Mouse (Mus musculus): ENCODE measurements around the gene Smarcc1. TPM values are rescaled to one million over a fixed set of nuclear protein-coding genes. Genes with fewer than 3 reads are reported as not detected.
A peak's percentile ranks its signal among the peaks of the same experiment; 100 is the strongest.

Smarcc1 gene
- polyA plus RNA-seq (2012): 129 and 147 TPM in 2 replicates

GRCm38 (mm10) chr9:110116977-110117778, at the start of gene Smarcc1:
Smarcc1 (plus strand) TSS chr9:110117708.
- no peak for TF ChIP-seq GATA1 (IDR thresholded peaks at IDR 0.05; ENCODE audit: low read length)

DNA sequence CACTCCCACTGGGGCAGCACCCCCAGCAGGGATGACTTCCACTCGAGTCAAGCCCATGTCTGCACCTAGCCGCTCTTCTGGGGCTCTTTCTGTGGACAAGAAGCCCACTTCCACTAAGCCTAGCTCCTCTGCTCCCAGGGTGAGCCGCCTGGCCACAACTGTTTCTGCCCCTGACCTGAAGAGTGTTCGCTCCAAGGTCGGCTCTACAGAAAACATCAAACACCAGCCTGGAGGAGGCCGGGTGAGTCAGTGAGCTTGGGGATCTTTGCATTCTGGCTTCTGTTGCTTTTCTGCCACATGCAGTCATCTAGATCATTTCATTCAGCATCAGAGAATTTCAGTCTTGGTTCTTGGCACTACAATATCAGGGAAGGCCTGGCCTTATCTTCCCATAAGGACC, 48.8 kb upstream of the Smarcc1 start:
- no peak for TF ChIP-seq GATA1 (IDR thresholded peaks at IDR 0.05; ENCODE audit: low read length)

DNA sequence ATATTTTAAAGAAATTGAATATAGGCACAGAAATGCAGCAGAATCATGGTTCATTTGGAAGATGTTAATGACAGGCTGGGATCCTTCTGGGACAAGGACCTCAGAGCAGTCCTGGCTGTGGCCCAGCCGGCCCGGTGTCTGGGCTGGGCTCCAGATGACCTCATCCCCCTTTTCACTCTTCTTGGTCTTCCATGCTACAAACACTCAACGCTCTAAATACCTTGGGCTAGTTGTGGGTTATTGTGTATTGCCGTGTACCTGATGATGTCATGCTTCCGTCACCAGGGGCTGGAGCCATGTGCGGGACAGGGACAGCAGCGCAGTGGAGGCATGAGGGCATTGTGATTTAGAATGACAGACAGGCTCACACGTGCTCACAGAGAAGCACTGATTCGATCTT, 47.1 kb upstream of the Smarcc1 start:
- no peak for TF ChIP-seq GATA1 (IDR thresholded peaks at IDR 0.05; ENCODE audit: low read length)

GRCm38 (mm10) chr9:110071011-110071410, 46.5 kb upstream of the Smarcc1 start:
- no peak for TF ChIP-seq GATA1 (IDR thresholded peaks at IDR 0.05; ENCODE audit: low read length)

DNA sequence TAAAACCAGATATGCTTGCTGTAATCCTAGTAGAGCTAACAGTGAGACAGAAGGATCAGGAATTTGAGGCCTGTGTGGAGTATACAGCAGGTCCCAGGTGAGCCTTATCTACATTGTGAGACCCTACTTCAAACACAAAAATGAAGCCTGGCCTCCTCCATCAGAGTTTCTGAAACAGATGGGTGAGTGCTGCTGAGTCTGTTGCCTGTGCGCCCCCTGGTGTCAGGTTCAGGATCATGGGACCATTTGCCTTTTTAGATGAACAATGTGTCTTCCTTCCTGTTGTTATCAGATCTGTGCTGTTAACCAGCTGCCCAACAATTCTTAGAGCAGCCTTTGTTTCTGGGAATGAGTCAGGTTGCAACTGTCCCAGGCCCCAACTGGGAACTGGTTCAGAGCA, 45.7 kb upstream of the Smarcc1 start:
- peak; percentile 5 for TF ChIP-seq GATA1 (IDR thresholded peaks at IDR 0.05; ENCODE audit: low read length)

- no peak for TF ChIP-seq GATA1 (IDR thresholded peaks at IDR 0.05; ENCODE audit: low read length)
Observed at GRCm38 (mm10) chr9:110081066-110081465, 36.4 kb upstream of the Smarcc1 start.

DNA sequence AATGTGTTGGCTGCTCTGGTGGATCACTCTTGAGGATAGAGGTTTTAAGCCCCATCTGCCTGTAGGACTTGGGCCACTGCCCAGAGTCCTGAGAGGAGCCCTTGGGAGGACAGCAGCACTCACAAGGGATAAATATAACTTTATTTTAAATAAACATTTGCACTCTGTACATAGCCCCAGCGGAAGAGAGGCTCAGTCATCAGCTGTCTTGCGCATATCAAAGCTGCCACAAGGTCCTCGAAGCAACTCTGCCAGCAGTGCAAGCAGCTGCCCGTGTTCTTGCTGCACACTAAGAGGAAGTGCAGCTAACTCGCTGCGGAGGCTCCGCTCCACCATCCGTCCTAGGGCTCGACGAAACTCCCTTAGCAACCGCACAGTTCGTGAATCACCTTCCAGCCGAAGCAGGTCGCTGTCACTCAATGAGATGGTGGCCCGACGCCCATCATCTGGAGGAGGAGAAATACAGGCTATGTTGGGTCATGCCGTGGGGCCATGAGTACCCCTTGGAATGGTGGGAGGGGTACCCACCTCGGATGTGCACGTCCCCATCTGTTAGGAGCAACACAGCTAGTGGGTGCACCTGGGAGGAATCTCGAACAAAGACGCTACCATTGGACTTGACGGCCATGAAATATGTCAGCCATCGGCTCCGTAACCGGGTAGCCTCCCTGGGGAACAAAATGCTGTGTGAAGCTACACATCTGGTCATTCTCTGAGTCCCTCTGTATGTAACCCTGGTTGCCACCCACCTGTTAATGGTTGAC, 33.1 kb upstream of the Smarcc1 start:
- no peak for TF ChIP-seq GATA1 (IDR thresholded peaks at IDR 0.05; ENCODE audit: low read length)

DNA sequence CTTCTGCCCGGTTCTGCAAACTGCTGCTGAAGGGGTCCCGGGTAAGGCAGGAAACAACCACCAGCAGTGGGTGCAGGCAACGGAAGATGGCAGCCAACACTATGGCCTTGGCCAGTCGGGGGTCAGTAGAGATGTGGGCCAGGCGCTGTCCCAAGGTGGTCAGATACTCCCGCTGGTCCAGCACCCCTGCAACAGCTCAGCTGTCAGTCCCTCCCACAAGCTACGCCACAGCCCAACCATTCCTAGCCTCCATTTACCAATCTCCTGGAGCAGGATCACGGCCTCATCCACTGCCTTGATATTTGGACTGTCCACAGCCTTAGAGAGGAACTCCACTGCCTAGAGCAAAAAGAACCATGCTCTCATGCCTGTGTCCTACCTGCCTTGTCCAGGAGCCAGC, 31.8 kb upstream of the Smarcc1 start:
- no peak for TF ChIP-seq GATA1 (IDR thresholded peaks at IDR 0.05; ENCODE audit: low read length)

GRCm38 (mm10) chr9:110093303-110093702, 24.2 kb upstream of the Smarcc1 start:
- no peak for TF ChIP-seq GATA1 (IDR thresholded peaks at IDR 0.05; ENCODE audit: low read length)

- no peak for TF ChIP-seq GATA1 (IDR thresholded peaks at IDR 0.05; ENCODE audit: low read length)
Observed at GRCm38 (mm10) chr9:110094761-110095160, 22.7 kb upstream of the Smarcc1 start.

- TF ChIP-seq GATA1 (IDR thresholded peaks at IDR 0.05; ENCODE audit: low read length): no peak
Observed at GRCm38 (mm10) chr9:110097791-110098190, 19.7 kb upstream of the Smarcc1 start.

- TF ChIP-seq GATA1 (IDR thresholded peaks at IDR 0.05; ENCODE audit: low read length): no peak
Observed at GRCm38 (mm10) chr9:110100627-110101600, 16.6 kb upstream of the Smarcc1 start.

GRCm38 (mm10) chr9:110116353-110116976, 1.0 kb upstream of the Smarcc1 start:
- no peak for TF ChIP-seq GATA1 (IDR thresholded peaks at IDR 0.05; ENCODE audit: low read length)

DNA sequence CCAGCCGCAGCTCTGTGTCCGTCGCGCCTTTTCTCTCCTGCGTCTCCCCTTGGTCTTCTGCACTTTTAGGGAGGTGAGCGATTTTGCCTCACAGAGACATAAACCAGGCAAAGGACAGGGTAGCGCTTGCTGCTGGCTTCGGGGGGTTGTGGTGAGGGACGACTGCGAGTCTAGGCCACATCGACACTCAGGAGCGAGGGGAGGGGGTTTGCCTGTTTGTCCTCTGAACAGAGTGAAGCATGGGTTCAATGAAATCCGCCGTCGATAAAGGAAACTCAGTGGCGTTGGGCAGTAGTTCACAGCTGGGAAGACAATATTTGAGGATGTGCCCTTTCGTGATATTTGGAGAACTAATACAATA, 251 bp downstream of the Smarcc1 start, which contains the start of gene Dhx30:
TSS of gene Dhx30 (minus strand) at position 52 of the 361 bp plus-strand sequence.
- TF ChIP-seq GATA1 (IDR thresholded peaks at IDR 0.05; ENCODE audit: low read length): no peak

DNA sequence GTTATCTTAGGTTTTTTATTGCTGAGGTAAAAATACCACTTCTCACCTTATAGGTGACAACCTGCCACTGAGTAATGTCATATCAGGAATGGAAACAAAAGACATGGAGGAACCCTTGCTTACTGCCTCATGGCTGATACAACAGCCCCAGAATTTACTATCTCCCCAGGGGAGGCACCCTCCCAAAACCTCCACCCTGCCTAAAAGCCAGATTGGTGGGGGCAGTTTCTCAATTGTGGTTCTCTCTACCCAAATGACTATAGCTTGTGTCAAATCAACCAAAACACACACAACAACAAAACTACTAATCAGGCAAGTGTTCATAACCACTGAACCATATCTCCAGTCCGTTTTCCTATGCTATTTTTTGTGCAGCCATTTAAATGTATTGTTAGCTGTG, 741 bp downstream of the Smarcc1 start:
- TF ChIP-seq GATA1 (IDR thresholded peaks at IDR 0.05; ENCODE audit: low read length): no peak
